Mouse (Mus musculus) heart, embryonic 16.5 days (tissue): ENCODE measurements around the gene Notum. TPM values are rescaled to one million over a fixed set of nuclear protein-coding genes. Genes with fewer than 3 reads are reported as not detected.
A peak's percentile ranks its signal among the peaks of the same experiment; 100 is the strongest.

Experiments
- ATAC-seq: fragments of 200-750 bp; cut with Nextera tagmentation; replicated peaks from 2 replicates; pipeline ENCODE4 v1.8.0; 2017; ENCODE audit warnings: moderate number of reproducible peaks; ENCODE audit not compliant: insufficient read depth, low FRiP score; ENCODE audit errors: extremely low read depth
- H3K27ac ChIP-seq: fragments of 300-500 bp; sonication (generic); 2 replicates; pipeline ENCODE4 v1.5.1; 2014; ENCODE audit warnings: mild to moderate bottlenecking, low read length, control low read depth, moderate library complexity
- H3K27me3 ChIP-seq: fragments of 300-500 bp; sonication (generic); 2 replicates; pipeline ENCODE4 v1.6.1; 2014; ENCODE audit warnings: low read length, mixed read lengths; ENCODE audit not compliant: control insufficient read depth, insufficient read depth
- H3K36me3 ChIP-seq: fragments of 300-500 bp; sonication (generic); 2 replicates; pipeline ENCODE4 v1.6.1; 2014; ENCODE audit not compliant: control insufficient read depth, insufficient read depth
- H3K4me1 ChIP-seq: fragments of 300-500 bp; sonication (generic); 2 replicates; pipeline ENCODE4 v1.6.1; 2014; ENCODE audit warnings: low read length, mixed read lengths; ENCODE audit not compliant: control insufficient read depth, insufficient read depth
- H3K4me2 ChIP-seq: fragments of 300-500 bp; sonication (generic); 2 replicates; pipeline ENCODE4 v1.6.1; 2014; ENCODE audit warnings: low read depth, mild to moderate bottlenecking, control low read depth, low read length
- H3K4me3 ChIP-seq: fragments of 300-500 bp; sonication (generic); 2 replicates; pipeline ENCODE4 v1.5.1; 2014; ENCODE audit warnings: mild to moderate bottlenecking, control low read depth, low read length
- H3K9ac ChIP-seq: fragments of 300-500 bp; sonication (generic); 2 replicates; pipeline ENCODE4 v1.6.1; 2014; ENCODE audit warnings: low read length, control low read depth
- H3K9me3 ChIP-seq: fragments of 300-500 bp; sonication (generic); replicated peaks from 2 replicates; pipeline ENCODE4 v1.6.1; 2016; ENCODE audit warnings: low read length; ENCODE audit not compliant: control insufficient read depth
- WGBS: fragments of 180-500 bp; shearing (Covaris S2); extraction: QIAGEN DNeasy Blood & Tissue Kit; methylation state at CpG from one replicate; pipeline ENCODE4 v1.1.7; 2014; 5-methylcytosine and 5-hydroxymethylcytosine counted together
- polyA plus RNA-seq: library from polyadenylated mRNA; unstranded; fragments of >200 nt; fragmentation: Nextera tagmentation; extraction: Ambion mirVana; gene quantifications from 2 replicates; pipeline ENCODE4 v1.2.1, GENCODE M21; 2015

Gene Notum
- polyA plus RNA-seq, 1 experiment from 2014 or later, result 0.20 TPM

DNA sequence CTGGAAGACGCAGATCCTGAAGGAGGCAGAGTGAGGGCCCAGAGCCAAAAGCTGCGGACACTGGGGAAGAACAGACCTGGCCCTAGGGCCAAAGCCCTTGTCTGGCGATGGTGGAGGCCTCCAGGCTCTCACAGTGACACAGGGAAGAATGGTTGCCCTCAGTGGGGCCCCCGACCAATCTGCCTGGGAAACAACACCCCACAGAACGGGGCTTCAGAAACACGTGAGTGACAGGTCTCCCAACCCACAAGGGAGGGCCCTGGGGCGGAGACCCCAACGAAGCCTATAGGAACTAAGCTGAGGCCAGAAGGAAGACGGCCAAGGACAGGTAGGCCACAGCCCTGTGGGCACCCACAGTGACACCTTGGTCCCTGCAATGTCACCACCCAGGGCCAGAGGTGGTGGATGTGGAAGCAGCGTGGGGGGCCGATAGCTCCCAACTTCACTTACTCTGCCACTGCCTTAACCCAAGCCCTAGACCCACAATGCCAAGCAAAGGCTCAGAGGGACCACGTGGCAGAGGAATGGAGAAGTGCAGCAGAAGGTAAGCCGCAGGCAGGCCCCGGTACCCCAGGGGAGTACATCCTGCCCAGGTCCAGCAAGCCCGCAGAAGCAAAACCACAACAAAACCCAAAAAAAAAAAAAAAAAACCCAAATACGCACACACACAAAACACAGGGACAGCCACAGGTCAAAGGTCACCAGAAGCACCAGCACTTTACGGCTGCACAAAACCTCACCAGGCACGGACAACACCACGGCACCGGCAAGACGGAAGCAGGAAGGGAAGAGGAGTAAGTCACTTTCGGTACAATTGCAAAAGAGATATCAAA, 33.3 kb downstream of the Notum start:
- Histone ChIP-seq H3K4me3 (no peak overlapping the region), H3K27me3 (no peaks in the 10 kb centered on the region), H3K4me2 (peak overlapping the region; percentile 15; the same call in 1 of the 2 replicates), H3K9ac (peak overlapping the region; percentile 26; the same call in 1 of the 2 replicates), H3K27ac (0 out of 2 replicates have a peak overlapping the region, but pooled peaks have one; percentile 34), H3K4me1 (peaks cover 44% of the 10 kb centered on the region), H3K36me3 (peaks cover 8% of the 10 kb centered on the region), H3K9me3 (no peaks in the 10 kb centered on the region)
- no peak for ATAC-seq
- 82% methylated on average over 22 of the region's 22 CpGs for WGBS

DNA sequence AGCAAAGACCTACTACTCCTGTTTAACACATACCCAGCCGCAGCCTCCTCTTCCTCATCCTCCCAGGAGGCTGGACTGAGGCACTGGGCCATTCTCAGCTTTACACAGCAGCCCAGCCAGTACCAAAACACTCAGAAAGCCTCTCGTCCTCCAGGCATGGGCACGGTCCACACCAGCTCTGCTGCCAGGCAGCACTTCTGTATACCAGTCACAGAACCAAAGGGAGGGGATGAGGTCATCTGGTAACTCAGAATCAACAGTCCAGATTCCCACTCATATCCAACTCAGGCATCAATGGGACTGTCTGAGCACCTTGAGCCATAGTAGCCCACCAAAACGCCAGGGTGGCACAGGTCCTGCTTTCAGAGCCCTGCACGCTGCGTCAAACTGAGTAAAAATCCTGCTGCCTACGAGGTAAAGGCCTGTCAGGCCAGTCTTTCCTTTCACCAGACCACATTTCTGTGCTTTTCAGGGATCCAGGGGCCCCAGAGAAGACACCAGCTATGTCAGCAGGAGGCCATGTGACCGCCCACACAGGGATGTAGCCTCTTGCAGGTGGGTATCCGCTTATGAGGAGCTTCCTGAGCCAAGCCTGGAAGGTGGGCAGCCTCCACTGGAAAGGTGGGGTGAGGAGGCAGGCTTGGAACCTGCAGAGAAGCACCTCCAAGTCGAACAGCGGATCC, 34.0 kb downstream of the Notum start:
- no peak overlapping the region for H3K4me3 ChIP-seq

DNA sequence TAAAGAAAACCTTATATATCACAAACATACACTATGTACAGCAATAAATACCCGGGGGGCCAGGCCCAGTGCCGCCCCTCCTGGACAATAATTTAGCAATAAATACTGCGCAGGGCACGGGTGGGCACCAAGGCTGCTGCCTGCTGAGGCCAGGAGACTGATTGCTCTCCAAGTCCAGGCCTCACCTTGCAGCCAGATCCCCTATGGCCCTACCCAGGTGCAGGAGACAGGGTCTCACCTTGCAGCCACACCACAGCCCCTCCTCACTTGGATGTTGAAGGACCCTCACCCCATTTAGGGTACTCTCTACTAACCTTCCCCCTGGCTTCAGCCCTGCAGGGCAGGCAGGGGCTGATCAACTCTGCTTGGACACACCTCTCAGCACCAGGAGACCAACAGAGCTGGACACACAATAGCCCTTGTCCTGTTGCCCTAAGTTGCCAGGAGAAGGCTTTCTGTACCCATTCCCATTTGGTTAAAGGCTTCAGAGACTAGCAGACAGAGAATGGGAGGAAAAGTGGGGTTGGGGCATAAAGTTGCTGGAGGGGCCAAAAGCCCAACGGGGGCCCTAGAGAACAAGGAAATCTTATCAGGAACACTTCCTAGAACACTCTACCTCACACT, 35.7 kb downstream of the Notum start, which contains the start of gene Sirt7:
Gene Sirt7 (minus strand): TSS at position 89 of the 624 bp plus-strand sequence.
- Histone ChIP-seq H3K27me3 (no peaks in the 10 kb centered on the region), H3K9me3 (no peaks in the 10 kb centered on the region), H3K4me1 (peaks cover 23% of the 10 kb centered on the region), H3K4me2 (peak within 1 kb of the TSS; percentile 100), H3K4me3 (peak within 1 kb of the TSS; percentile 99), H3K9ac (peak within 1 kb of the TSS; percentile 83), H3K36me3 (peaks cover 17% of the 10 kb centered on the region), H3K27ac (peak within 1 kb of the TSS; percentile 82)
- 13% methylated on average over 5 of the region's 5 CpGs for WGBS
- ATAC-seq, result peak; percentile 5; the same call in 1 of the 2 replicates

More for the DNA sequence above, 34.0 kb downstream of the Notum start:
- Histone ChIP-seq H3K27me3 (no peaks in the 10 kb centered on the region), H3K36me3 (peaks cover 11% of the 10 kb centered on the region), H3K9ac (peak overlapping the region; percentile 26; the same call in 1 of the 2 replicates), H3K4me1 (peaks cover 39% of the 10 kb centered on the region), H3K9me3 (no peaks in the 10 kb centered on the region), H3K4me2 (no peak overlapping the region), H3K27ac (0 out of 2 replicates have a peak overlapping the region, but pooled peaks have one; percentile 34)
- ATAC-seq, result no peak
- WGBS, result 89% methylated on average over 11 of the region's 11 CpGs

DNA sequence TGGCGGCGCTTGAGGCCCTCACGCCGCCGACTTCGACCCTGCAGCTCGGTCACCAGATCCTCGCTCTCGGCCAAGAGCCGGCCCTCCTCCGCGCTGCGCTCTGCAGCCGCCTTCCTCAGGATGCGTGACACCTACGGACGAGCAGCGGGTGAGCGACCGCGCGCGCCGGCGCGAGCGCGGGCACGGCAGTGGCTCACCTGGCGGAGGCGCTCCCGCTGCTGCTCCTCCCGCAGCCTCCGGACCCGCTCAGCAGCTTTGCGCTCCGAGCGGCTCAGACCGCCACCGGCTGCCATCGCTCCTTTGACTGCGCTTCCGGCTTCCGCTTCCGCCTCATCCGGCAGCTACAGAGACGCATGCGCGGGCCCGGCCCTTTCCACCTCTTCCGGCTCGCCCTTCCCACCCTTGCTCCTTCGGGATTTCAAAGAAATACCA, 36.3 kb downstream of the Notum start:
- Histone ChIP-seq H3K4me3 (peak overlapping the region; percentile 99), H3K4me2 (peak overlapping the region; percentile 100), H3K4me1 (peaks cover 18% of the 10 kb centered on the region), H3K9me3 (no peaks in the 10 kb centered on the region), H3K27me3 (no peaks in the 10 kb centered on the region), H3K36me3 (peaks cover 22% of the 10 kb centered on the region), H3K9ac (peak overlapping the region; percentile 83), H3K27ac (peak overlapping the region; percentile 82)
- ATAC-seq, result peak; percentile 82
- under 1% methylated on average over 51 of the region's 53 CpGs for WGBS

GRCm38 (mm10) chr11:120623961-120624679, 36.9 kb downstream of the Notum start:
- Histone ChIP-seq H3K9ac (peak overlapping the region; percentile 83), H3K9me3 (no peaks in the 10 kb centered on the region), H3K27me3 (no peaks in the 10 kb centered on the region), H3K4me1 (peaks cover 13% of the 10 kb centered on the region), H3K27ac (peak overlapping the region; percentile 76), H3K4me3 (peak overlapping the region; percentile 99), H3K4me2 (peak overlapping the region; percentile 100), H3K36me3 (peaks cover 20% of the 10 kb centered on the region)
- ATAC-seq, result peak; percentile 76
- whole genome bisulfite sequencing, result 13% methylated on average over 30 of the region's 30 CpGs

GRCm38 (mm10) chr11:120622805-120623204, 38.2 kb downstream of the Notum start:
- H3K4me1 ChIP-seq, result peaks cover 13% of the 10 kb centered on the region
- H3K4me3 ChIP-seq, result no peak overlapping the region
- ATAC-seq, result no peak
- H3K4me2 ChIP-seq, result no peak overlapping the region
- H3K27ac ChIP-seq, result no peak overlapping the region
- no peak overlapping the region for H3K9ac ChIP-seq
- H3K9me3 ChIP-seq, result no peaks in the 10 kb centered on the region
- WGBS, result 88% methylated on average over 6 of the region's 6 CpGs
- H3K36me3 ChIP-seq, result peaks cover 19% of the 10 kb centered on the region
- no peaks in the 10 kb centered on the region for H3K27me3 ChIP-seq

DNA sequence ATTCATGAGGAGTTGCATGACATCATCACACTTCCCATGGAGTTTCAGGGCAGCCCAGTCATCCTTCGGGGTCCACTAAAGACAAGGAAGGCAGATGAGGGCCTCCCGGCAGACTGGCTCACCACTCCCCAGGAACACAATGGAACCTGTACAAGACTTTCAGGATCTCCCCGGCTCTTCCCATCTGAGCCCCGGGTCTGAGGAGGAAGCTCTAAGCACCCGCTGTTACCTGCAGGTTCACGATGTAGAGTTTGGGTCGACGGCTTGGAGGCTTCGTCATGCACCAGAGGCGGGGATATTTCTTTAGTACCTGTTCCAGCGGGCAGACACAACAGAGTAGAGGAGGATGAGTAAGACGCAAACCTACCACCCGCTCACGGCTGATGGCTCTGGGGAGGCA, 40.8 kb downstream of the Notum start:
- Histone ChIP-seq H3K36me3 (peaks cover 20% of the 10 kb centered on the region), H3K4me3 (no peak overlapping the region), H3K4me2 (no peak overlapping the region), H3K9ac (no peak overlapping the region), H3K27ac (no peak overlapping the region), H3K4me1 (peaks cover 14% of the 10 kb centered on the region), H3K27me3 (no peaks in the 10 kb centered on the region), H3K9me3 (no peaks in the 10 kb centered on the region)
- ATAC-seq, result no peak
- WGBS, result 90% methylated on average over 14 of the region's 14 CpGs
